8 mouse cellular contexts compared by ENCODE assay signal in the genomic region with DNA sequence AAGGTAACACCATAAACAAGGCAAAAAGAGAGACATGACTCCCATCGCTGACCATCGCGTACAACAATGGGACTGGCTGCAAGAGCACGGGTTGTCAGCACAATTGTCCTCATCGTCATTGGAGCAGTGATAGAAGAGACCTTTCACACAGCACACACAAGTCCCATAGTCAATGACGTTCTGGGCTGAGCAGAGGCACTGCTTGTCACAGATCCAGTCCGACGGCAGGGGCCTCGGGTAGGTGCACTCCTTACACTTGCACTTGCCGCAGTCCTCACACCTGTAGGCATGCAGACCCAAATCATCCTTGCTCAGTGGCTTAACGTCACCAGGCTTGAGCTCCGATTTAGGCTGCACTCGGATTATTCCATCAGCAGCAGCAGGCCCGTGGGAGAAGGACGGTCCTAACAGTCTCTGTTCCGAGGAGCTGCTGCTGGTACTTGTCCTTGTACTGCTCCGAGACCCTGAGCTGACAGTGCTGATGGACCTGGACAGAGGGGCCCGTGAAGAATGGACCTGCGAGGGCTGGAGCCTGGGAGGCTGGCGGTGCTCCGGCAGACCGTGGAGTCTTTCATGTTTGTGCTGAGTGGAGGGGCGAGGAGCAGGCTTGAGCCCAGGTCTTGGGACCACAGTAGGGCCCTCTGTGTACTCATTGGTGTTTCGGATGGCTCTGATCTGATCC. TPM values are rescaled to one million over a fixed set of nuclear protein-coding genes. Genes with fewer than 3 reads are reported as not detected.
DNase-seq lines count a peak whose midpoint lies in the region; ATAC-seq and TF ChIP-seq lines count a peak whose summit lies in the region.

No protein-coding gene starts in this region.

- peak overlapping the region; percentile 49 for H3K27ac ChIP-seq in lung, embryonic 15.5 days
- H3K27ac ChIP-seq in cortical plate, adult 2 months (ENCODE audit: insufficient read depth, low read length) = peak overlapping the region; percentile 30
- H3K27ac ChIP-seq in heart, embryonic 10.5 days = peak overlapping the region; percentile 60
- H3K27ac ChIP-seq in lung, postnatal 0 days (ENCODE audit: low read length) = peak overlapping the region; percentile 58

- H3K4me1 ChIP-seq in lung, embryonic 15.5 days = peaks cover 32% of the 10 kb centered on the region
- H3K4me1 ChIP-seq in cortical plate, adult 2 months (ENCODE audit: control insufficient read depth, insufficient read depth, low read length) = peaks cover 2% of the 10 kb centered on the region; the same call in 1 of the 2 replicates
- peaks cover 21% of the 10 kb centered on the region for H3K4me1 ChIP-seq in heart, embryonic 10.5 days
- H3K4me1 ChIP-seq in lung, postnatal 0 days (ENCODE audit: insufficient read depth, low read depth, low read length) = peaks cover 8% of the 10 kb centered on the region; the same call in 1 of the 2 replicates

- H3K27me3 ChIP-seq in lung, embryonic 15.5 days = no peaks in the 10 kb centered on the region
- H3K27me3 ChIP-seq in heart, embryonic 10.5 days (ENCODE audit: insufficient read depth, poor library complexity, severe bottlenecking) = no peaks in the 10 kb centered on the region
- H3K27me3 ChIP-seq in lung, postnatal 0 days (replicated peaks; ENCODE audit: insufficient read depth, low read length) = no peaks in the 10 kb centered on the region

- ATAC-seq in lung, embryonic 15.5 days (ENCODE audit: borderline replicate concordance, extremely low read depth, low FRiP score, low TSS enrichment) = no peak
- ATAC-seq in lung, postnatal 0 days = no peak

- WGBS in lung, embryonic 15.5 days = 48% methylated on average over 24 of the region's 24 CpGs
- 40% methylated on average over 24 of the region's 24 CpGs for WGBS in heart, embryonic 10.5 days
- 45% methylated on average over 24 of the region's 24 CpGs for whole genome bisulfite sequencing in lung, postnatal 0 days

- peak; percentile 35; the same call in 1 of the 2 replicates for TF ChIP-seq POLR2A in cortical plate, adult 2 months (IDR thresholded peaks at IDR 0.05; ENCODE audit: extremely low read depth, insufficient read depth, low read length)

- no peak for DNase-seq in lung, postnatal 14 days
- DNase-seq in heart, embryonic 10.5 days (ENCODE audit: low spot score) = no peak
- peak; percentile 49 to 66 for DNase-seq in kidney, postnatal 4 days
- no peak for DNase-seq in lung, postnatal 0 days (ENCODE audit: low spot score)
- DNase-seq in right cerebral cortex, postnatal 10 days (ENCODE audit: low spot score in 2 of 2) = peak; percentile 34 to 53
- DNase-seq in spleen, adult 18-20 months = no peak

- peak overlapping the region; percentile 76 for H3K9ac ChIP-seq in lung, embryonic 15.5 days
- peak overlapping the region; percentile 94; the same call in 1 of the 2 replicates for H3K9ac ChIP-seq in lung, postnatal 0 days (replicated peaks; ENCODE audit: low read depth)

- peak overlapping the region; percentile 68 for H3K4me3 ChIP-seq in lung, embryonic 15.5 days
- peak overlapping the region; percentile 97 for H3K4me3 ChIP-seq in cortical plate, adult 2 months (ENCODE audit: insufficient read depth, low read length)
- peak overlapping the region; percentile 90 for H3K4me3 ChIP-seq in heart, embryonic 10.5 days
- H3K4me3 ChIP-seq in lung, postnatal 0 days (ENCODE audit: low read depth, low read length) = peak overlapping the region; percentile 79

- H3K9me3 ChIP-seq in lung, embryonic 15.5 days = no peaks in the 10 kb centered on the region
- H3K9me3 ChIP-seq in heart, embryonic 10.5 days = no peaks in the 10 kb centered on the region
- no peaks in the 10 kb centered on the region for H3K9me3 ChIP-seq in lung, postnatal 0 days (ENCODE audit: low read length)

- no peak for TF ChIP-seq CTCF in cortical plate, adult 2 months (IDR thresholded peaks at IDR 0.05; ENCODE audit: extremely low read depth, insufficient read depth, low read length)
- TF ChIP-seq CTCF in lung, postnatal 0 days (IDR thresholded peaks at IDR 0.05) = no peak

- H3K4me2 ChIP-seq in lung, embryonic 15.5 days = peak overlapping the region; percentile 93
- peak overlapping the region; percentile 92 for H3K4me2 ChIP-seq in lung, postnatal 0 days (replicated peaks; ENCODE audit: low read depth, low read length)

- peaks cover 12% of the 10 kb centered on the region; the same call in 1 of the 2 replicates for H3K36me3 ChIP-seq in lung, embryonic 15.5 days
- peaks cover 11% of the 10 kb centered on the region for H3K36me3 ChIP-seq in heart, embryonic 10.5 days
- H3K36me3 ChIP-seq in lung, postnatal 0 days (ENCODE audit: insufficient read depth, low read length) = no peaks in the 10 kb centered on the region

- no peak for TF ChIP-seq EP300 in lung, postnatal 0 days (IDR thresholded peaks at IDR 0.05)

RNA-seq across cellular contexts. Expression of gene Spry2, which starts 3.5 kb away (rescaled TPM):
- polyA plus RNA-seq in lung, embryonic 15.5 days (2015; fragmentation: Nextera tagmentation; extraction: Ambion mirVana) = 43.9 and 47.4 TPM in 2 replicates
- polyA plus RNA-seq in cortical plate, adult 2 months (2012; rRNA removed) = 46.0 and 49.7 TPM in 2 replicates
- 23.9 and 48.3 TPM in 2 replicates for polyA plus RNA-seq in heart, embryonic 10.5 days (2016; fragmentation: Nextera tagmentation; extraction: Ambion mirVana)
- 88.9 and 99.8 TPM in 2 replicates for polyA plus RNA-seq in lung, postnatal 0 days (2015; fragmentation: Nextera tagmentation; extraction: Ambion mirVana)

Comparison
In these comparisons a context has a peak if more than half of its experiments do, and no peak if none do; other contexts are left out.
1. DNase-seq: peak in kidney, postnatal 4 days (2 of 2) and right cerebral cortex, postnatal 10 days (2 of 2); none in lung, postnatal 14 days (single experiment), heart, embryonic 10.5 days (single experiment), lung, postnatal 0 days (single experiment) and spleen, adult 18-20 months (0 of 2).
2. Peak in every context shown above with its lines, with median percentiles within 50 percentile points of each other: H3K27ac ChIP-seq and H3K4me3 ChIP-seq.